Mouse (Mus musculus): ENCODE measurements around the gene Lpxn.

DNA sequence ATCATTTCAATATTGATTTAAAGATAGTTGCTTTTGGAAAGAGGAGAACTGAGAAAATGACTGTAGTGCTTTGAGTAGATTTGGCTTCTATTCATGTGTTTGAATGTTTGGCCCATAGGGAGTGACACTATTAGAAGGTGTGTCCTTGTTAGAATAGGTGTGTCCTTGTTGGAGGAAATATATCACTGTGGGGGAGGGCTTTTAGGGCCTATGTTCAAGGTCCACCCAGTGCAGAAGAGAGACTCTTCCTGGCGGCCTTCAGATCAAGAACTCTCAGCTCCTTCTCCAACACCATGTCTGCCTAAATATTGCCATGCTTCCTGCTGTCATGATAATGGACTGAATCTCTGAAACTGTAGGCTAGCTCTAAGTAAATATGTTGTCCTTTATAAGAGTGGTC is 8.2 kb downstream of the Lpxn start:
- TF ChIP-seq CTCF (IDR thresholded peaks at IDR 0.05; ENCODE audit: low read depth): no peak
- no peak for TF ChIP-seq EP300 (optimal IDR thresholded peaks at IDR 0.05)

All from stomach, postnatal 0 days (tissue).